Mouse (Mus musculus) hindbrain, embryonic 16.5 days (tissue): ENCODE data around the gene Fbxo42. TPM values are rescaled to one million over a fixed set of nuclear protein-coding genes. Genes with fewer than 3 reads are reported as not detected.
A peak's percentile ranks its signal among the peaks of the same experiment; 100 is the strongest.

Experiments
- ATAC-seq: fragments of 200-750 bp; cut with Nextera tagmentation; 2 replicates; pipeline ENCODE4 v1.8.0; 2017; ENCODE audit warnings: moderate TSS enrichment, moderate library complexity
- H3K27ac ChIP-seq: fragments of 300-500 bp; sonication (generic); 2 replicates; pipeline ENCODE4 v1.5.1; 2014; ENCODE audit warnings: low read depth, mild to moderate bottlenecking, control low read depth, low read length, moderate library complexity
- H3K27me3 ChIP-seq: fragments of 300-500 bp; sonication (generic); replicated peaks from 2 replicates; pipeline ENCODE4 v1.6.1; 2014; ENCODE audit warnings: low read length; ENCODE audit not compliant: control insufficient read depth, insufficient read depth
- H3K36me3 ChIP-seq: fragments of 300-500 bp; sonication (generic); 2 replicates; pipeline ENCODE4 v1.6.1; 2014; ENCODE audit warnings: mild to moderate bottlenecking, low read length, moderate library complexity, mixed read lengths; ENCODE audit not compliant: control insufficient read depth, insufficient read depth
- H3K4me1 ChIP-seq: fragments of 300-500 bp; sonication (generic); 2 replicates; pipeline ENCODE4 v1.6.1; 2014; ENCODE audit warnings: low read depth, low read length; ENCODE audit not compliant: control insufficient read depth, insufficient read depth
- H3K4me2 ChIP-seq: fragments of 300-500 bp; sonication (generic); 2 replicates; pipeline ENCODE4 v1.6.1; 2014; ENCODE audit warnings: mild to moderate bottlenecking, low read length, control low read depth, moderate library complexity
- H3K4me3 ChIP-seq: fragments of 300-500 bp; sonication (generic); 2 replicates; pipeline ENCODE4 v1.5.1; 2014; ENCODE audit warnings: mild to moderate bottlenecking, low read length, control low read depth, moderate library complexity
- H3K9ac ChIP-seq: fragments of 300-500 bp; sonication (generic); 2 replicates; pipeline ENCODE4 v1.6.1; 2014; ENCODE audit warnings: low read depth, mild to moderate bottlenecking, control low read depth, low read length, moderate library complexity
- H3K9me3 ChIP-seq: fragments of 300-500 bp; sonication (generic); 2 replicates; pipeline ENCODE4 v1.6.1; 2014; ENCODE audit warnings: mild to moderate bottlenecking, low read length, moderate library complexity; ENCODE audit not compliant: control insufficient read depth
- WGBS: fragments of 180-500 bp; shearing (Covaris S2); extraction: QIAGEN DNeasy Blood & Tissue Kit; methylation state at CpG from one replicate; pipeline ENCODE4 v1.1.7; 2014; 5-methylcytosine and 5-hydroxymethylcytosine counted together
- polyA plus RNA-seq: library from polyadenylated mRNA; unstranded; fragments of >200 nt; fragmentation: Nextera tagmentation; extraction: Ambion mirVana; gene quantifications from 2 replicates; pipeline ENCODE4 v1.2.1, GENCODE M21; 2015

Fbxo42 gene
- polyA plus RNA-seq, 1 experiment from 2014 or later = 20.4 TPM

DNA sequence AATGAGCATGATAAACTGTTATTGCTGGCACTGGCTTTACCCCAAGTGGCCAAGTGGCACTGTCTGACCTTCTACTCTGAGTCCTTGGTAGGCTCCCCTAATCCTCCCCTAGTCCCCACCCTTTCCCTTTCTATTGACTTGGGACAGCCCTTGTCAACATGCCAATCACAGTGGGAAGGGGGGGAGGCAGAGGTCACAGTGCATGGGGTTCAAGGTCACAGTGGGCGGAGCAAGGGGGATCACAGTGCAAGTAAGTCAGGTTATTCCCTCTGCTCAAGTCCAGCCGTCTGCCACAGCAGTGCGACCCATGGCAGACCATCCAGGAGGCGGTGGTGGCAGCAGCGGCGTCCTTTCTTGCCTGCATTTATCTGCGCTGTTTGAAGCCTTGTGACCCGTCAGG lies 32.3 kb upstream of the Fbxo42 start:
- H3K27me3 ChIP-seq = no peaks in the 10 kb centered on the region
- H3K9ac ChIP-seq = no peak overlapping the region
- peaks cover 6% of the 10 kb centered on the region for H3K4me1 ChIP-seq
- H3K4me2 ChIP-seq = no peak overlapping the region
- no peak for ATAC-seq
- peaks cover 7% of the 10 kb centered on the region for H3K36me3 ChIP-seq
- H3K27ac ChIP-seq = peak overlapping the region; percentile 29; the same call in 1 of the 2 replicates
- no peak overlapping the region for H3K4me3 ChIP-seq
- no peaks in the 10 kb centered on the region for H3K9me3 ChIP-seq
- 71% methylated on average over 8 of the region's 8 CpGs for WGBS

DNA sequence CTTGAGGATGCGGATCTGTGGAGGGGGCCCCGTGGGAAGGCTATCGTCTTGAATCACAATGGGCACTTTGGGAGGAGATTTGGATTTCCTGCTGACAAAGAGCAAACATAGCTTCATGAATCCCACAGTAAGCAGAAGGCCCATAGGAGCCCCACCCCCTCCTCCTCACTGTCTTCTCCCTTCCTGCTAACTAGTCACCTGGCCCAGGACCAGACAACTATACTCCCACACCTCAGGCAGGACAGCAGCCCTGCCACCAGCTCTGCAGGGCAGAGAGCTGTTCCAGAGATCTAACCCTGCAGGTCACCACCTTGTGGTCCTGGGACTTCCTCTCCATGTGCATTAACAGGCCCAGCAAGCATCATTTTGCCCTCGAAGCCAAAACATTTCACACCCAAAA lies 29.0 kb upstream of the Fbxo42 start:
- H3K36me3 ChIP-seq = peaks cover 6% of the 10 kb centered on the region
- 62% methylated on average over 4 of the region's 4 CpGs for WGBS
- no peak overlapping the region for H3K4me2 ChIP-seq
- peaks cover 14% of the 10 kb centered on the region for H3K4me1 ChIP-seq
- H3K9me3 ChIP-seq = no peaks in the 10 kb centered on the region
- no peak for ATAC-seq
- no peak overlapping the region for H3K4me3 ChIP-seq
- no peak overlapping the region for H3K9ac ChIP-seq
- H3K27ac ChIP-seq = no peak overlapping the region
- no peaks in the 10 kb centered on the region for H3K27me3 ChIP-seq

- H3K4me2 ChIP-seq = no peak overlapping the region
- H3K27me3 ChIP-seq = no peaks in the 10 kb centered on the region
- no peak overlapping the region for H3K27ac ChIP-seq
- peaks cover 3% of the 10 kb centered on the region; the same call in 1 of the 2 replicates for H3K36me3 ChIP-seq
- no peak overlapping the region for H3K9ac ChIP-seq
- WGBS = 21% methylated on average over 11 of the region's 11 CpGs
- no peaks in the 10 kb centered on the region for H3K9me3 ChIP-seq
- H3K4me1 ChIP-seq = peaks cover 14% of the 10 kb centered on the region
- peak; percentile 57; the same call in 1 of the 2 replicates for ATAC-seq
- H3K4me3 ChIP-seq = no peak overlapping the region
These were observed 27.0 kb upstream of the Fbxo42 start for GRCm38 (mm10) chr4:141120700-141121099.

- no peak overlapping the region for H3K9ac ChIP-seq
- no peak overlapping the region for H3K4me3 ChIP-seq
- ATAC-seq = no peak
- H3K36me3 ChIP-seq = no peaks in the 10 kb centered on the region
- no peaks in the 10 kb centered on the region for H3K27me3 ChIP-seq
- no peaks in the 10 kb centered on the region for H3K9me3 ChIP-seq
- peaks cover 14% of the 10 kb centered on the region for H3K4me1 ChIP-seq
- 88% methylated on average over 7 of the region's 7 CpGs for WGBS
- no peak overlapping the region for H3K27ac ChIP-seq
- no peak overlapping the region for H3K4me2 ChIP-seq
These were observed 25.1 kb upstream of the Fbxo42 start for GRCm38 (mm10) chr4:141122663-141123062.

DNA sequence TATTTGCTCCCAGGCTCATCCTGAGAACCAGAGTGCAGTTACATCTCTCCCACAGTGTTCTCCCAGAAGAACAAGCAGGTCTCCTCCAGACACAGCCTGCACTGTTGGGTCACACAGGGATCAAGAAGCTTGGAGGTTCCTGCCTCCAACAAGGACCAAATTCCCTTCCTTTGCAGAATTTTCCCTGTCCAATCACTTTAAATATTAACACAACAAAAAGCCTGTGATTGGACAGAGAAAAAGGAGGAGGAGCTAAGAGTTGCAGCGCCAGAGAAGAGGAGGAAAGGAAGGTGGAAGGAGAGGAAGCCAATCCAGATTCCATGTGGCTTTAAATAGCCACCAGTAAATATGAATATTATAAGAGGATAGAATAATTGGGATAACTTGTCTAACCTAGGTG lies 24.6 kb upstream of the Fbxo42 start:
- no peak overlapping the region for H3K9ac ChIP-seq
- H3K27me3 ChIP-seq = no peaks in the 10 kb centered on the region
- no peak overlapping the region for H3K27ac ChIP-seq
- H3K9me3 ChIP-seq = no peaks in the 10 kb centered on the region
- no peak overlapping the region for H3K4me2 ChIP-seq
- no peaks in the 10 kb centered on the region for H3K36me3 ChIP-seq
- peaks cover 14% of the 10 kb centered on the region for H3K4me1 ChIP-seq
- no peak for ATAC-seq
- 29% methylated on average over 1 of the region's 1 CpGs for WGBS
- H3K4me3 ChIP-seq = no peak overlapping the region

DNA sequence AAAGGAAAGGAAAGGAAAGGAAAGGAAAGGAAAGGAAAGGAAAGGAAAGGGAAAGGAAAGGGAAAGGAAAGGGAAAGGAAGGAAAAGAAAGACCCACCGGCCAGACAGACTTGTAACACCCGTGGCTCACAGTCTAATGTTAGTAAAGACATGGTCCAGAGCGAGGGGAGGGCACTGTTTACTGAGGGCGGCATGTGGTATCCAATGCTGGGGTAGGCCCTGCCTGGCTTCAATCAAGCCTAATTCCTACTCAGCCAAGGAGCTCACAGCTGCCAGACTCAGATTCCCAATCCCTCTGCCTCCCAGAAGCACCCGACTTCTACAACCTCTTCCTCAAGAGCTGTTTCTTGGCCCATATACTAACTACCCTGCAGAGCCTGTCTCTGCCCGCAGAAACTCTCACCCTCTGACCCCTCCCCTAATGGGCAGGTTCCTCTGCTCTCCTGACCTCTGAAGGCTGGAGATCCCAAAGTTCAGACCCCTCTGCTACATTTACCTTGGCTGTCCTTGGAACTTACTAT lies 18.5 kb upstream of the Fbxo42 start:
- H3K9ac ChIP-seq = no peak overlapping the region
- no peak for ATAC-seq

GRCm38 (mm10) chr4:141130704-141131342 lies 16.9 kb upstream of the Fbxo42 start:
- H3K9me3 ChIP-seq = no peaks in the 10 kb centered on the region
- WGBS = 80% methylated on average over 6 of the region's 6 CpGs
- H3K27ac ChIP-seq = peak overlapping the region; percentile 62
- no peak overlapping the region for H3K4me3 ChIP-seq
- peaks cover 29% of the 10 kb centered on the region for H3K4me1 ChIP-seq
- no peak overlapping the region for H3K4me2 ChIP-seq
- no peaks in the 10 kb centered on the region for H3K27me3 ChIP-seq
- H3K9ac ChIP-seq = no peak overlapping the region
- no peak for ATAC-seq
- no peaks in the 10 kb centered on the region for H3K36me3 ChIP-seq

More for the DNA sequence above, 18.5 kb upstream of the Fbxo42 start:
- 69% methylated on average over 6 of the region's 6 CpGs for WGBS
- Histone ChIP-seq H3K27ac (no peak overlapping the region), H3K4me1 (peaks cover 20% of the 10 kb centered on the region), H3K27me3 (no peaks in the 10 kb centered on the region), H3K4me2 (no peak overlapping the region), H3K4me3 (no peak overlapping the region), H3K36me3 (no peaks in the 10 kb centered on the region), H3K9me3 (no peaks in the 10 kb centered on the region)

DNA sequence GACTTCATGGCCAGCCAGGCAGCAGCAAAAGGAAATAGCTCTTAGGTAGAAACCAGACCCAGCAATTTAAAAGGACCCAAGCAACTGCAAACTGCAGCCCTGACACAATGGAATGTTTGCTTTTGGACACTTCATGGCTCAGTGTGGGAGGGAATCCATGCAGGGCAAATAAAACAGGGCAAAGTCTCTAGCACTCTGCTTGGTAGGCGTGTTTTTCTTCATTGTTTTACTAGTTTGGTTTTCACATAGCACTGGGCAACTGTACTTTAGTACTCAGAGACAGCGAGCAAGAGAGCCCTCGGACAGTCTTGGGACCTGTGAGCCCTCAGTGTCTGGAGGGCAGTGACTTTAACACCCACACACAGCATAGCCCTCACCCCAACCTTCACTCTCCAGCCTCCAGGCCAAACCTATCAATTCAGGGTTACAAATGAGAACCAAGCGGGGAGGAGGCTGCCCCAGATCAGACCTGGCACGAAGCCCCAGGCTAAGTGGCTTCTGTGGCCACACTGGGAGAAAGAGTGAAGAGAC lies 16.1 kb upstream of the Fbxo42 start:
- Histone ChIP-seq H3K9me3 (no peaks in the 10 kb centered on the region), H3K27me3 (no peaks in the 10 kb centered on the region), H3K4me2 (no peak overlapping the region), H3K27ac (peak overlapping the region; percentile 62), H3K4me1 (peaks cover 37% of the 10 kb centered on the region), H3K4me3 (no peak overlapping the region), H3K9ac (no peak overlapping the region), H3K36me3 (no peaks in the 10 kb centered on the region)
- 32% methylated on average over 5 of the region's 5 CpGs for WGBS
- 0 out of 2 replicates have a peak, but pooled peaks have one; percentile 26 for ATAC-seq

GRCm38 (mm10) chr4:141132191-141132590 lies 15.5 kb upstream of the Fbxo42 start:
- H3K36me3 ChIP-seq = no peaks in the 10 kb centered on the region
- 52% methylated on average over 8 of the region's 8 CpGs for WGBS
- no peak overlapping the region for H3K4me2 ChIP-seq
- H3K27ac ChIP-seq = peak overlapping the region; percentile 32; the same call in 1 of the 2 replicates
- H3K9me3 ChIP-seq = no peaks in the 10 kb centered on the region
- H3K4me1 ChIP-seq = peaks cover 42% of the 10 kb centered on the region
- H3K27me3 ChIP-seq = no peaks in the 10 kb centered on the region
- no peak for ATAC-seq
- no peak overlapping the region for H3K4me3 ChIP-seq
- no peak overlapping the region for H3K9ac ChIP-seq
